ENCODE assay signal across 9 mouse cellular contexts in the genomic region with DNA sequence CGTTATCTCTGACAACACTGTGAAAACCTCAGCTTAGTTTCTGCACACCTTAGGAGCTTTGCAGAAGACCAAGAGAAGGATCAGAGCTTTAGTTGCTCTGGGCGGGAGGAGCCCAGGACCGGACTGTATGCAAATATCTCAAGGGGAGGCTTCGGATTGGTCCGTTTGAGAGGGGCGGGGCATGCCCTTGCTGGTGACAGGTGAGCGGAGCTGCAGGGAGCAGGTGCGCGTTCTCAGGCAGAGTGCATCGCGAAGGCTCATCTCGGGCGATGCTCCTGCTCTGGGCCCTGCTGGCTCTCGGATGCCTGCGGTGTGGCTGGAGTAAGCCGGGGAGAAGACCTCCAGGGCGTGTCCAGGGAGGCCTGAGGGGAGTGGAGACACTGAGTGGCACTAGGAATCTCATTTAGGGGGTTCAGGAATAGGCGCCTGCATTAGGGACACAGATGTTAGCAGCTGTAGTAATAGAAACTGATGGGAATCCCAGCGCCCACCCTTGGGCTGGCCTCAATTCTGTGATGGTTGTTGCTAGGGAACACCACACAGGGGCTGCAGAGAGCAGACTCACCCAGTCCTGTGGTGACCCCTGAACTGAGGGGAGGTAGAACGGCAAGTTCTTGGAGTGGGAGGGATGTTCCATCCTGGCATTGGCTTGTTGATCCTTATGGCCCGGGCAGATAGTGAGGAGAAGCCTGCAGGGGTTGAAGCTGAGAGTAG. TPM values are rescaled to one million over a fixed set of nuclear protein-coding genes. Genes with fewer than 3 reads are reported as not detected.
A peak's percentile ranks its signal among the peaks of the same experiment; 100 is the strongest.
DNase-seq lines count a peak whose midpoint lies in the region; TF ChIP-seq lines count a peak whose summit lies in the region.
"Had no signal": no experiment of that assay in that cellular context is flagged by ENCODE, and none has a peak within 500 bp of the region (broad histone marks: within the 10 kb centered on the region; RNA-seq: fewer than 3 reads in every experiment).

A gene (plus strand): TSS at position 191 of the 714 bp plus-strand sequence.

- peak within 1 kb of the TSS; percentile 25 for H3K4me3 ChIP-seq in embryonic facial prominence, embryonic 10.5 days
- H3K4me3 ChIP-seq in left cerebral cortex, adult 2 months: no peak within 1 kb of the TSS

- peaks cover 27% of the 10 kb centered on the region for H3K4me1 ChIP-seq in embryonic facial prominence, embryonic 10.5 days

- peak; percentile 28 for DNase-seq in adrenal gland, postnatal 14 days
- no peak for DNase-seq in adrenal gland, adult 2 months
- peak; percentile 55 for DNase-seq in embryonic facial prominence, embryonic 10.5 days (ENCODE audit: low spot score)
- peak; percentile 50 for DNase-seq in kidney, adult 11 months
- DNase-seq in lung, postnatal 14 days: peak; percentile 56
- DNase-seq in thymus, postnatal 14 days: peak; percentile 61
- DNase-seq in frontal cortex, postnatal 10 days (ENCODE audit: low spot score in 2 of 2): no peak
- no peak for DNase-seq in left cerebral cortex, adult 2 months (ENCODE audit: extremely low spot score in 1 of 2, low spot score in 2 of 2)

- WGBS in embryonic facial prominence, embryonic 10.5 days: 7% methylated on average over 21 of the region's 21 CpGs

- H3K27ac ChIP-seq in embryonic facial prominence, embryonic 10.5 days (replicated peaks): no peak within 1 kb of the TSS
- H3K27ac ChIP-seq in left cerebral cortex, adult 2 months: no peak within 1 kb of the TSS
- H3K27ac ChIP-seq: macrophage had no signal

- TF ChIP-seq CTCF in left cerebral cortex, adult 2 months (IDR thresholded peaks at IDR 0.05): no peak

- peaks cover 54% of the 10 kb centered on the region for H3K27me3 ChIP-seq in embryonic facial prominence, embryonic 10.5 days (replicated peaks; ENCODE audit: low read depth, poor library complexity, severe bottlenecking)

- no peaks in the 10 kb centered on the region for H3K36me3 ChIP-seq in embryonic facial prominence, embryonic 10.5 days (replicated peaks)

- no peaks in the 10 kb centered on the region for H3K9me3 ChIP-seq in embryonic facial prominence, embryonic 10.5 days

- intact Hi-C loops in left cerebral cortex, adult 2 months (cut with DNase I): loop anchor here (5.0 kb wide), 1 partner anchor 55 kb away; no protein-coding TSS in a partner anchor

RNA-seq across cellular contexts. Expression of the gene that starts here (rescaled TPM):
- not detected in 2 replicates for total RNA-seq in adrenal gland, postnatal 14 days (2021)
- total RNA-seq in adrenal gland, adult 2 months (2021): not detected
- polyA plus RNA-seq in adrenal gland, adult 2 months (2012; rRNA removed): not detected in 2 replicates
- not detected in 2 replicates for polyA plus RNA-seq in embryonic facial prominence, embryonic 10.5 days (2016; fragmentation: Nextera tagmentation; extraction: Ambion mirVana)
- not detected for total RNA-seq in left cerebral cortex, adult 2 months (2021)
- polyA plus RNA-seq: macrophage had no signal

Comparison
In these comparisons a context has a peak if more than half of its experiments do, and no peak if none do; other contexts are left out.
1. Peak in DNase-seq in adrenal gland, postnatal 14 days; RNA of the gene not detected or under 1 TPM.
2. Peak in DNase-seq and H3K4me3 ChIP-seq in embryonic facial prominence, embryonic 10.5 days; RNA of the gene not detected or under 1 TPM.
3. DNase-seq: peak in kidney, adult 11 months (single experiment), lung, postnatal 14 days (single experiment) and thymus, postnatal 14 days (single experiment); none in adrenal gland, adult 2 months (single experiment), frontal cortex, postnatal 10 days (0 of 2) and left cerebral cortex, adult 2 months (0 of 2).